Mouse (Mus musculus): Measurements from ENCODE around the gene Synj2. TPM values are rescaled to one million over a fixed set of nuclear protein-coding genes. Genes with fewer than 3 reads are reported as not detected.
A peak's percentile ranks its signal among the peaks of the same experiment; 100 is the strongest.

The Synj2 gene
- polyA plus RNA-seq, 1 experiment from 2014 or later, result 1.5 TPM

DNA sequence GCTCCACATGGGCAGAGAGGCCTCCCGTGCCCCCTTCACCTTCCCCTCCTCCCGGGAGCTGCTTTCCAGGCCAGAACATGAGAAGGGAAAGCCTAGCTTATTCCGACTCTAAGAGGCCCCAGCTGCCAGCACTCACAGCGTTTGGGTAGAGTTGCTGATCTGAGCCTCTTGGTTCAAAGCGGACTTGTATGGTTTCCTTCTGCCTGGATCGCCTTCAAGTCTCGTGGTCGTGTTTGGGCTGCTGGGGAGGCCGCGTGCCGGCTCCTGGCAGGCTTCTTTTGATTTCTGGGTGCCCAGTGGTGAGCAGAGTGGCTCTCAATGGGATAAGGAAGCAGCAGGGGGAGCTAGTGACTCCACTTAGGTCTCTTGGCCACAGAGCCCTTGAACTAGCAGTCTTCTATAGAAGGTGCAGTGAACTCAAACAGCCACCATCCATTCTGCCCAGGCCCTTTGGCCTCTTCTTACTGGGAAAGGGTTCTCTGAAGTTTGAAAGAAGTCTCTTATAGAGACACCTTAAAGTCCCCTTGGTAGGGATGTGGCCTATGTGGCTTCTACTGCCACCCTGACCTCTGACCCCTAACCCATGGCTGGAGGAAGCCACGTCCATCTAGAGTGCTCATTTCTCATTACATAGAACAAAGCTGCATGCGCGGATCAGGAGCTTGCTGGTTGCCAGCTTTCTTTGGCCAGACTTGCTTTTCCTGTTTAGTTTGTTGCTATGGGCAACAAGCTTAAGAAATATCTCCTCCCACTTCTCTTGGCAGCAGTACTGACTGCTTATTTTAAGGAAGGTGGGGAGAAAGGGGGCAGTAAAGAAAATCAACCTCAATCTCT, 64.8 kb downstream of the Synj2 start:
- H3K4me3 ChIP-seq (replicated peaks), result no peak overlapping the region

DNA sequence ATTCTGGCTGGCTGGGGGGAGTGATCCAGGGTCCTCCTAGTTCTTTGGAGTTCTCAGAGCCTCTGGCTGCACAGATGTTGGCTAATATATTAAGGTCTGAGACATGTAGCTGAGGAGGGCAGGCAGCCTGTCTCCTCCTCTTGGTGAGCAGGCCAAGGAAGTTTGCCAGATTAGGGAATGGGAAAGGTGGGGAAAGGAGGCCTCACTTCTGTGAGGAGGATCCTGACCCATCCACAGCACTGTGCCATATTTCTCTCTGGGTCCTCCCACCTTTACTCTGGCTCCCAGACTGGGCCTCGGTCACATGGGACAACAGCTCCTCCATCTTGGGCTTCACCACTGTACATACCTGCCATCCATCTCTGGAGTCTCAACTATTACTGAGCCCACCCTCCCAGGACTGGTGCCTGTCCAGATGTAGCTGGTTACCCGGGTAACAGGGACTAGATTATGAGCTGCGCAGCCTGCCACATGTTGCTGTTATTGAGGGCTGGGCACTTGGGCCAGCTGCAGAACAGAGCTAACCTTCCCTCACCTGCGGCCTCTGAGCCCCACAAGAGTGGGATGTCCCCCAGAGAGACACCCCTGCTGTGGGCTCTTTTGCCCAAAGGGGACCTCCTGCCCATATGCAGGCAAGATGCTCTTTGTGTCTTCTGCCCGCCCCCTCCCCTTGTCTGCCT, 66.2 kb downstream of the Synj2 start:
- Histone ChIP-seq H3K9me3 (replicated peaks) (no peaks in the 10 kb centered on the region), H3K4me3 (replicated peaks) (no peak overlapping the region), H3K27me3 (replicated peaks) (no peaks in the 10 kb centered on the region), H3K36me3 (no peaks in the 10 kb centered on the region), H3K4me1 (peaks cover 12% of the 10 kb centered on the region), H3K27ac (replicated peaks) (no peak overlapping the region), H3K4me2 (no peak overlapping the region), H3K9ac (replicated peaks) (no peak overlapping the region)
- WGBS, result 80% methylated on average over 5 of the region's 5 CpGs
- no peak for ATAC-seq (ENCODE audit: low FRiP score)

More for the DNA sequence above, 64.8 kb downstream of the Synj2 start:
- peak; percentile 55; the same call in 1 of the 2 replicates for ATAC-seq (ENCODE audit: low FRiP score)
- Histone ChIP-seq H3K4me1 (peaks cover 12% of the 10 kb centered on the region), H3K9me3 (replicated peaks) (no peaks in the 10 kb centered on the region), H3K27me3 (replicated peaks) (no peaks in the 10 kb centered on the region), H3K36me3 (no peaks in the 10 kb centered on the region), H3K9ac (replicated peaks) (no peak overlapping the region), H3K4me2 (no peak overlapping the region), H3K27ac (replicated peaks) (peak overlapping the region; percentile 6; the same call in 1 of the 2 replicates)
- WGBS, result 37% methylated on average over 14 of the region's 14 CpGs

DNA sequence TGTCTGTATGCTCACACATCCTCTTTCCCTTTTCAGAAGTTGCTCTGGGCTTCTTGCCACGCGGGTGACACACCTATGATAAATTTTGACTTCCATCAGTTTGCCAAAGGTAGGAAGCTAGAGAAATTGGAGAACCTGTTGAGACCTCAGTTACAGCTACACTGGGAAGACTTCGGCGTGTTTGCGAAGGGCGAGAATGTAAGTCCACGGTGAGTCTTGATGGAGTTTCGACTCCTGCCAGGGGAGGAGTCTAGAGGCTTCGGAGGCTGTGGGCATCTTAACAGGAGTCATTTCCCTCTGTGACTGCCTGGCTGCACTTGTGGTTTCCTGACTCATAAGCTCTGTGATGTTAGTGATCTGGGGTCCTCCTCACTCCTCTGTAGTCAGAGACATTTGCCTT, 66.8 kb downstream of the Synj2 start:
- H3K4me1 ChIP-seq, result peaks cover 12% of the 10 kb centered on the region
- no peaks in the 10 kb centered on the region for H3K9me3 ChIP-seq (replicated peaks)
- no peak overlapping the region for H3K4me2 ChIP-seq
- no peak overlapping the region for H3K4me3 ChIP-seq (replicated peaks)
- ATAC-seq (ENCODE audit: low FRiP score), result no peak
- no peak overlapping the region for H3K9ac ChIP-seq (replicated peaks)
- H3K27ac ChIP-seq (replicated peaks), result no peak overlapping the region
- WGBS, result 93% methylated on average over 9 of the region's 9 CpGs
- no peaks in the 10 kb centered on the region for H3K36me3 ChIP-seq
- no peaks in the 10 kb centered on the region for H3K27me3 ChIP-seq (replicated peaks)

DNA sequence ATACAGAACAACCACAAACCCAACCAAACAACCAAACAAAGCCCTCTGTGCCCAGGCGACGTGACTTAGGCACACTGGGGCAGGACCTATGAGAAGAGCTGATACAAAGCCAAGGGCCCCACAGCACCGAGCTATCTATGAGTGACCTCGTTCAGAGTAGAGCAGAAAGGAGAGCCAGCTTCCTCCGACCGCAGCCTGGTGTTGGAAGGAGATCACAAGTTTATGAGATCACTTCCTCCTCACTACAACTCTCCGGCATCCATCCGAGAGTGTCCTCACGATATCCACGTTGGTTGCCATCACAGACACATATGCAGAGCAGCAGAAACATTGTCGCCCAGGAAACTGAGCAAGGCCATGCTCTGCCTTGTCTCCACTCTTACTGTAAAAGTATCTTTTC, 67.5 kb downstream of the Synj2 start:
- H3K4me2 ChIP-seq, result no peak overlapping the region
- H3K4me1 ChIP-seq, result peaks cover 12% of the 10 kb centered on the region
- no peak overlapping the region for H3K27ac ChIP-seq (replicated peaks)
- no peak overlapping the region for H3K9ac ChIP-seq (replicated peaks)
- H3K27me3 ChIP-seq (replicated peaks), result no peaks in the 10 kb centered on the region
- H3K4me3 ChIP-seq (replicated peaks), result no peak overlapping the region
- ATAC-seq (ENCODE audit: low FRiP score), result no peak
- H3K36me3 ChIP-seq, result no peaks in the 10 kb centered on the region
- 85% methylated on average over 11 of the region's 11 CpGs for WGBS
- H3K9me3 ChIP-seq (replicated peaks), result no peaks in the 10 kb centered on the region

DNA sequence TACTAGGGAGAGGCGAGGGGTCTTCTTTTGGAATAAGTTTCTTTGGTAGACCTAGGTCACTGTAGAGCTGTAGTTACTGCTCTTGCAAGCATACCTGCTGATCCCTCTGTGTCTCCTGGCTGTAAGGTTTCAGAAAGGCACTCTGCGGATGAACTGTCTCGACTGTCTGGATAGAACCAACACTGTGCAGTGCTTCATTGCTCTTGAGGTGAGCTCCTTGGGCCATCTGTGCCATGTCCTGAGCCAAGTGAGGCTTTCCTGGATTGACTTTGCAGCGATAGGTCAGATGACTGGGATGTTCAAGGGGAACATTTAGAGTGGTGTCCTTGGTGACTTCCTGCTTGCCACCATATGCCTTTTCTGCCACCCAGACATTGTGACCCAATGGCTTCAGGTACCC, 68.5 kb downstream of the Synj2 start:
- Histone ChIP-seq H3K9me3 (replicated peaks) (no peaks in the 10 kb centered on the region), H3K36me3 (no peaks in the 10 kb centered on the region), H3K4me2 (no peak overlapping the region), H3K4me1 (peaks cover 12% of the 10 kb centered on the region), H3K9ac (replicated peaks) (no peak overlapping the region), H3K27ac (replicated peaks) (no peak overlapping the region), H3K4me3 (replicated peaks) (no peak overlapping the region), H3K27me3 (replicated peaks) (no peaks in the 10 kb centered on the region)
- ATAC-seq (ENCODE audit: low FRiP score), result no peak
- WGBS, result 91% methylated on average over 4 of the region's 4 CpGs

DNA sequence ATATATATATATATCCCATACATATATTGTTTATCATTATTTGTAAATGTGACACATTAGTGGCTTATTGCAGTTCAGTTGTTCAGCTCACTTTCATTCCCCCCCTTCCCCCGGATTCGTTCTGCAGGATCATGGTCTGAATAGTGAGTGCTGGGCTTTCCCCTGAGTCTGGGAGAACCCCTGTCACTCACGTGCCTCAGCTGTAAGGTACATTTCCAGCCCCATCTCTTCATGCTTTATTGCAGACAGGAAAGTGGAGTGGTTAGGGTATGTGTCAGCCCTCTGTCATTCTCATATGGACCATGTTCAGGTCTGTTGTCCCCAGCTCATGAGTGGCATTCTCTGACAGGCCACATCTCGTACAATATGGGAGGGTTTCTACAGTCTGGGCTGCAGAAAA, 72.0 kb downstream of the Synj2 start:
- WGBS, result 80% methylated on average over 4 of the region's 4 CpGs
- no peaks in the 10 kb centered on the region for H3K27me3 ChIP-seq (replicated peaks)
- H3K9ac ChIP-seq (replicated peaks), result no peak overlapping the region
- H3K4me3 ChIP-seq (replicated peaks), result no peak overlapping the region
- ATAC-seq (ENCODE audit: low FRiP score), result no peak
- H3K4me1 ChIP-seq, result peaks cover 4% of the 10 kb centered on the region
- no peak overlapping the region for H3K4me2 ChIP-seq
- H3K27ac ChIP-seq (replicated peaks), result no peak overlapping the region
- no peaks in the 10 kb centered on the region for H3K36me3 ChIP-seq
- no peaks in the 10 kb centered on the region for H3K9me3 ChIP-seq (replicated peaks)

DNA sequence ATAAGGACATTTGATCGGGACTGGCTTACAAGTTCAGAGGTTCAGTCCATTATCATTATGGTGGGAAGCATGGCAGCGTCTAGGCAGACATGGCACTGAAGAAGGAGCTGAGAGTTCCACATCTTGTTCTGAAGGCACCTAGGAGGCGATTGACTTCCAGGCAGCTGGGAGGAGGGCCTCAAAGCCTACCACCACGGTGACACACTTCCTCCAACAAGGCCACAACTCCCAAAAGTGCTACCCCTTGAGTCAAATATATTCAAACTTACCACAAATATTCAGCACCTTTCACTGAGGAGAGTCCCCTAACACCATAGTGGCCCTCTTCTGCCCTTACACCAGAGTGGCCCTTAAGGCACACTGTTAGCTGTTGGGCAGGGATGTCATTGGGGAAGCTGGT, 73.9 kb downstream of the Synj2 start:
- ATAC-seq (ENCODE audit: low FRiP score), result no peak
- Histone ChIP-seq H3K4me1 (peaks cover 4% of the 10 kb centered on the region), H3K27ac (replicated peaks) (no peak overlapping the region), H3K4me2 (no peak overlapping the region), H3K4me3 (replicated peaks) (no peak overlapping the region), H3K9ac (replicated peaks) (no peak overlapping the region), H3K27me3 (replicated peaks) (no peaks in the 10 kb centered on the region), H3K9me3 (replicated peaks) (no peaks in the 10 kb centered on the region), H3K36me3 (no peaks in the 10 kb centered on the region)
- 84% methylated on average over 4 of the region's 4 CpGs for WGBS

DNA sequence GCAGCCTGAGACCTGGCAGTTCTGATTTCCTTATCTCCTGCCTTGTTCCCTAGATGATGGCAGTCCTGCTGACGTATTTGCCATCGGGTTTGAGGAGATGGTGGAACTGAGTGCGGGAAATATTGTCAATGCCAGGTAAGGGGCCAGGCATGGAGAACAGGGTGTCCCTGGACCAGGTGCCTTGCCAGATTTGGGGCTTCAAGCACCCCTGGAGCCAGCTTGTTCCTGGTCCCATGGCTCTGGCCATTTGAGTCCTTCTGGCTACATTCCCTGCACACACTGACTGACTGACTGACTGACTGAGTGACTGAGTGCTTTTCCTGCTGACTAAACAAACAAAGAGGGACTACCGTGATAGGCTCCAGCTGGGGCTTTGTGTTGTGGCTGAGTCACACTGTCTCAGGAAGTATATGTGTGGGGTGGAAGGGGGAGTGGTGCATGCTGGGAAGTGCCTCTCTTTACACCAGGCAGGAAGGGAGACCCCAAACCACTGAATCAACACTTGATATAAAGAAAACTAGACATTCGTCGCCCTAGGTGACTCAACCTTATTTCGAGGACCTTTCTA, 75.2 kb downstream of the Synj2 start:
- WGBS, result 76% methylated on average over 7 of the region's 7 CpGs
- no peak overlapping the region for H3K9ac ChIP-seq (replicated peaks)
- H3K9me3 ChIP-seq (replicated peaks), result no peaks in the 10 kb centered on the region
- peaks cover 8% of the 10 kb centered on the region for H3K4me1 ChIP-seq
- H3K4me3 ChIP-seq (replicated peaks), result no peak overlapping the region
- no peak overlapping the region for H3K27ac ChIP-seq (replicated peaks)
- ATAC-seq (ENCODE audit: low FRiP score), result no peak
- H3K4me2 ChIP-seq, result no peak overlapping the region
- H3K27me3 ChIP-seq (replicated peaks), result no peaks in the 10 kb centered on the region
- no peaks in the 10 kb centered on the region for H3K36me3 ChIP-seq

DNA sequence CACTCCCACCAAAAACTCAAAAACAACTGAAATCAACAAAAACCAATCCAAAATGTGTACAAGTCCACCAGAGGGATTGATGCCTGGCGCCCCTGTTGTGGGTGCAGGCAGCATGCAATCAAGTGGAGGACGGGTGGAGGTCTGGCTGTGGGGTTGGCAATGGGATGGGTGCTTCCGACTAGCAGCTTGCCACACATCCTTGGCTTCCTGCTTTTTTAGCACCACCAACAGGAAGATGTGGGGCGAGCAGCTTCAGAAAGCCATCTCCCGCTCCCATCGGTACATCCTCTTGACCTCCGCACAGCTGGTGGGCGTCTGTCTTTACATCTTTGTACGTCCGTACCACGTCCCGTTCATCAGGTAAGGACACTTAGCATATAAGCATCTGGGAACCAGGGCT, 76.2 kb downstream of the Synj2 start:
- no peak for ATAC-seq (ENCODE audit: low FRiP score)
- Histone ChIP-seq H3K9me3 (replicated peaks) (no peaks in the 10 kb centered on the region), H3K27me3 (replicated peaks) (no peaks in the 10 kb centered on the region), H3K36me3 (no peaks in the 10 kb centered on the region), H3K9ac (replicated peaks) (no peak overlapping the region), H3K4me3 (replicated peaks) (no peak overlapping the region), H3K27ac (replicated peaks) (no peak overlapping the region), H3K4me1 (peaks cover 8% of the 10 kb centered on the region), H3K4me2 (no peak overlapping the region)
- 72% methylated on average over 12 of the region's 12 CpGs for WGBS

DNA sequence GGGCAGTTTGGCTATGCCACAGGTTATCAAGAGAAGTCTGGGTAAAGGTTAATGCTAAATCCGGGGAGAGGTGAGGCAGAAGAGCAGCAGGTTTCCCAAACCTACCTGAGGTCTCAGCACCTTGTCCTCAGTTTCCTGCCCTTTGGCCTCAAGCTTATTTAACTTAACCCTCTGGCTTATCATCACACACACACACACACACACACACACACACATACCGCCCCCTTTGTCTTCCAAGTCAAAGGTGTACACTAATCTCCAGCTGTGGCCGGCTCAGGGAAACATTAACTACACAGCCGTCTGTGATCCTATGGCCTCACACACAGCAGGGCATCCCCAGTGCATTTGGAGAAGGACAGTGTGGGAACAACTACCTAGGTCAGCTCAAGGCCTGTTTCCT, 77.3 kb downstream of the Synj2 start:
- Histone ChIP-seq H3K4me1 (peaks cover 8% of the 10 kb centered on the region), H3K27me3 (replicated peaks) (no peaks in the 10 kb centered on the region), H3K4me3 (replicated peaks) (no peak overlapping the region), H3K4me2 (no peak overlapping the region), H3K9me3 (replicated peaks) (no peaks in the 10 kb centered on the region), H3K27ac (replicated peaks) (no peak overlapping the region), H3K36me3 (no peaks in the 10 kb centered on the region), H3K9ac (replicated peaks) (no peak overlapping the region)
- no peak for ATAC-seq (ENCODE audit: low FRiP score)
- WGBS, result 78% methylated on average over 4 of the region's 4 CpGs

DNA sequence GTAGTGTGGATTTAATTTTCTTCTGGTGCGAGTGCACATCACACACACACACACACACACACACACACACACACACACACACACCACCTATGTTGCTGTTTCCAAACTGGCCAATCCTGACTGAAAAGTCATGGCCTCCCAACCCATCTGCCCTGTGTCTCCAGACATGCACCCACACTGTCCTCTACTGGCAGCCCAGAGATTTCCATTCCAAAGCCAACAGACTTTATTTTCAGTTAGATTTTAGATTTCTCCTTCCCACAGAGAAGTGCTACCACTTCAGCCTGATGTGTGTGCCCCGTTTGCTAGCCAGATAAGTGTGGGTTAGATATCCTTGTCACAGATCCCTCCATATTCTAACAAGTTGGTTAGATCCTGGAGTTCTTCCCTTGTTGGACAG, 78.7 kb downstream of the Synj2 start:
- H3K27ac ChIP-seq (replicated peaks), result no peak overlapping the region
- no peak overlapping the region for H3K4me3 ChIP-seq (replicated peaks)
- 74% methylated on average over 2 of the region's 2 CpGs for WGBS
- no peak overlapping the region for H3K4me2 ChIP-seq
- H3K4me1 ChIP-seq, result peaks cover 8% of the 10 kb centered on the region
- H3K9ac ChIP-seq (replicated peaks), result no peak overlapping the region
- no peaks in the 10 kb centered on the region for H3K36me3 ChIP-seq
- H3K9me3 ChIP-seq (replicated peaks), result no peaks in the 10 kb centered on the region
- no peak for ATAC-seq (ENCODE audit: low FRiP score)
- no peaks in the 10 kb centered on the region for H3K27me3 ChIP-seq (replicated peaks)

DNA sequence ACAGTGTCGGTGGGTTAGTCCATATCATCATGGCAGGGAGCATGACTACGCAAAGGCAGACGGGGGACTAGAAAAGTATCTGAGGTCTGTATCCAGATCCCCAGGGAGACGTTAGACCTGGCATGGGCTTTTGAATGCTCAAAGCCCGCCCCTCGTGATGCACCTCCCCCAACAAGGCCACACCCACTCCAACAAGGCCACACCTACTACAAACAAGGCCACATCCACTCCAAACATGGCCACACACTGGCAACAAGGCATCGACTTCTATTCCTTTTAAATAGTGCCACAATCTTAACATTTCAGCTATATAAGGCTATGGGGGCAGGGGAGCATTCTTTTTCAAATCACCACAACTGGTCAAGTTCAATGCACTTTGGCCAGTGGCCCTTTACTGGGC, 79.6 kb downstream of the Synj2 start:
- H3K36me3 ChIP-seq, result no peaks in the 10 kb centered on the region
- no peaks in the 10 kb centered on the region for H3K27me3 ChIP-seq (replicated peaks)
- no peak for ATAC-seq (ENCODE audit: low FRiP score)
- no peaks in the 10 kb centered on the region for H3K9me3 ChIP-seq (replicated peaks)
- no peak overlapping the region for H3K9ac ChIP-seq (replicated peaks)
- peaks cover 8% of the 10 kb centered on the region for H3K4me1 ChIP-seq
- WGBS, result 54% methylated on average over 7 of the region's 7 CpGs
- H3K27ac ChIP-seq (replicated peaks), result no peak overlapping the region
- no peak overlapping the region for H3K4me3 ChIP-seq (replicated peaks)
- peak overlapping the region; percentile 53; the same call in 1 of the 2 replicates for H3K4me2 ChIP-seq

Data from neural tube, embryonic 15.5 days (tissue).